Mouse (Mus musculus) CD4-positive naive resting alpha-beta T cell, adult 76 days (primary cell): Measurements from ENCODE around the gene Dnmt3a. TPM values are rescaled to one million over a fixed set of nuclear protein-coding genes. Genes with fewer than 3 reads are reported as not detected.

Experiments used
- total RNA-seq: library from RNA; stranded (reverse); gene quantifications from one replicate; pipeline ENCODE4 v1.2.4, GENCODE M21; 2023

The Dnmt3a gene
- 79.3 TPM for total RNA-seq

DNA sequence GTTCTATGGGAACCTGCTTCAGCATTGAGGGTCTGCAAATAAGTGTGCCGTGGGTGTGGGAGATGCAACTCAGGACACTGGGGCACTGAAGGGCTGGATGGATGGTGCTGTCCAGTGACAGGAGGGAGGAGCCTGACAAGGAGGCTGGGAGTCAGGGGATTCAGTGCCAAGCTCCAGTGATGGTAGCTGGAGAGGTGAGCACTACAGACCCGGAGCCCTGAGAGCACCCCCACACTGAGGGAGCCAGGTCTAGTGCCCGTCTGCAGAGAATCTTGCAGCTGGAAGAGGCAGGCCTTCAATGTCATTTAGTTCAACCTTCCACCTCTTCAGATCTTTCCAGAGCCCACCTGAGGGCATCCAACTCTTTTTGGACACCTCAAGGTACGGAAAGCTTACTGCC, at the start of gene Dnmt3a:
Gene Dnmt3a, plus strand, starts transcription at position 156 of the 400 bp plus-strand sequence.

DNA sequence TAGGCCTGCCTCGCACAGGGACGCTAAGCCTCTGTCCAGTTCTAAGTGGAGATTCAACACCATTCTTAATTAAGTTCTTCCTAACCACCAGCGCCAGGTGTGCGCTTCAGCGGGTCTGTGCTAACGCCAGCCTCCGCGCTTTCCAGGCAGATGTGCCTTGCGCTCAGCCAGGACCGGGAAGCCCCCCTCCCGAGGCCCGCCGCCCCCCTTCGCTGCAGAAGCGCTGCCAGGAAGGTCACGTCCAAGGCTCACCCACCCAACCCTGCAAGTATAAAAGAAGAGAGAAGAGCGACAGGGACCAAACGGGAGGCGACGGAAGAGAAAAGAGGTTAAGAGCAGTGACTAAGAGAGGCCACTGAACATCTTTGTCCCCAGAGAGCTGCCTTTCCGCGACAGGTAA, 148.8 kb downstream of the Dnmt3a start, which contains the start of gene Pomc:
Gene Pomc, plus strand, starts transcription at position 301 of the 400 bp plus-strand sequence.

Other genes with a start within 250 kb of the Dnmt3a start
- gene Dtnb, start 233.6 kb upstream of the Dnmt3a start, total RNA-seq, result 97.4 TPM
- not detected for gene Pomc, start 148.9 kb downstream of the Dnmt3a start, total RNA-seq
- 0.09 TPM for gene Efr3b, start 232.9 kb downstream of the Dnmt3a start, total RNA-seq